Mouse (Mus musculus) gastrocnemius, adult 2 months (tissue): ENCODE results near the gene H2-DMa. TPM values are rescaled to one million over a fixed set of nuclear protein-coding genes. Genes with fewer than 3 reads are reported as not detected.
A peak's percentile ranks its signal among the peaks of the same experiment; 100 is the strongest.

Experiments used
- DNase-seq: peaks from one replicate; pipeline ENCODE4 v3.0.0; 2022
- H3K27ac ChIP-seq: fragments of 200-600 bp; 2 replicates; pipeline ENCODE4 v1.8.1; 2022; ENCODE audit warnings: mild to moderate bottlenecking
- H3K4me3 ChIP-seq: fragments of 200-600 bp; 2 replicates; pipeline ENCODE4 v1.8.1; 2022; ENCODE audit warnings: mild to moderate bottlenecking, moderate library complexity
- CTCF ChIP-seq: fragments of 200-600 bp; IDR thresholded peaks from 2 replicates; pipeline ENCODE4 v1.8.1; 2022; ENCODE audit warnings: antibody characterized with exemption, mild to moderate bottlenecking, moderate library complexity
- intact Hi-C: fragments of 180-260 bp; cut with DNase I; formaldehyde crosslinking; loops from one replicate; pipeline ENCODE4 v1.15.1; 2025
- total RNA-seq, 2 experiments: library from RNA; stranded (reverse); gene quantifications; 2 replicates each; pipeline ENCODE4 v1.2.3; 2021

Gene H2-DMa
- total RNA-seq, 2 experiments from 2014 or later: 3.0 to 3.1 TPM

GRCm38 (mm10) chr17:34107109-34107867 is 12.1 kb upstream of the H2-DMa start:
- intact Hi-C loops: loop anchor here (5.0 to 10.0 kb wide), 2 partner anchors 70 to 128 kb away; partner anchors contain the start of genes Col11a2 and H2-Ob
- no peak for TF ChIP-seq CTCF
- no peak for DNase-seq
- Histone ChIP-seq H3K27ac (no peak overlapping the region), H3K4me3 (no peak overlapping the region)

GRCm38 (mm10) chr17:34108460-34108859 is 10.9 kb upstream of the H2-DMa start:
- H3K27ac ChIP-seq: no peak overlapping the region
- no peak for DNase-seq
- no peak overlapping the region for H3K4me3 ChIP-seq
- no peak for TF ChIP-seq CTCF
- intact Hi-C loops: loop anchor here (5.0 to 10.0 kb wide), 2 partner anchors 71 to 126 kb away; partner anchors contain the start of genes Col11a2 and H2-Ob

GRCm38 (mm10) chr17:34109038-34109805 is 10.1 kb upstream of the H2-DMa start:
- 0 out of 2 replicates have a peak overlapping the region, but pooled peaks have one; percentile 5 for H3K27ac ChIP-seq
- intact Hi-C loops: loop anchor here (5.0 to 10.0 kb wide), 2 partner anchors 72 to 126 kb away; partner anchors contain the start of genes Col11a2 and H2-Ob
- no peak overlapping the region for H3K4me3 ChIP-seq
- peak; percentile 38; the same call in 1 of the 2 replicates for TF ChIP-seq CTCF
- DNase-seq: no peak

- TF ChIP-seq CTCF: no peak
- Histone ChIP-seq H3K4me3 (no peak overlapping the region), H3K27ac (0 out of 2 replicates have a peak overlapping the region, but pooled peaks have one; percentile 5)
- intact Hi-C loops: loop anchor here (5.0 to 10.0 kb wide), 2 partner anchors 72 to 125 kb away; partner anchors contain the start of genes Col11a2 and H2-Ob
- no peak for DNase-seq
These were observed 9.5 kb upstream of the H2-DMa start for GRCm38 (mm10) chr17:34109806-34110195.

- H3K27ac ChIP-seq: peak overlapping the region; percentile 20; the same call in 1 of the 2 replicates
- intact Hi-C loops: no loop called here
These were observed 9.0 kb upstream of the H2-DMa start for GRCm38 (mm10) chr17:34110309-34110708.

GRCm38 (mm10) chr17:34114114-34114513 is 5.2 kb upstream of the H2-DMa start:
- Histone ChIP-seq H3K4me3 (no peak overlapping the region), H3K27ac (no peak overlapping the region)
- TF ChIP-seq CTCF: no peak
- intact Hi-C loops: no loop called here
- no peak for DNase-seq

More at GRCm38 (mm10) chr17:34110309-34110708, 9.0 kb upstream of the H2-DMa start:
- no peak overlapping the region for H3K4me3 ChIP-seq
- no peak for DNase-seq
- no peak for TF ChIP-seq CTCF

- intact Hi-C loops: no loop called here
- H3K27ac ChIP-seq: peak overlapping the region; percentile 99
- TF ChIP-seq CTCF: no peak
- peak overlapping the region; percentile 81 for H3K4me3 ChIP-seq
- no peak for DNase-seq
These were observed 2.5 kb upstream of the H2-DMa start for GRCm38 (mm10) chr17:34116736-34117370.

- H3K4me3 ChIP-seq: peak overlapping the region; percentile 81
- peak overlapping the region; percentile 99 for H3K27ac ChIP-seq
- TF ChIP-seq CTCF: no peak
- intact Hi-C loops: no loop called here
- DNase-seq: no peak
These were observed 1.8 kb upstream of the H2-DMa start for GRCm38 (mm10) chr17:34117421-34118112.

- H3K27ac ChIP-seq: peak overlapping the region; percentile 99
These were observed 1.0 kb upstream of the H2-DMa start for GRCm38 (mm10) chr17:34118113-34118872.

GRCm38 (mm10) chr17:34118873-34119248 is 480 bp upstream of the H2-DMa start:
- TF ChIP-seq CTCF: no peak
- intact Hi-C loops: no loop called here
- no peak for DNase-seq

More at GRCm38 (mm10) chr17:34118113-34118872, 1.0 kb upstream of the H2-DMa start:
- intact Hi-C loops: no loop called here
- no peak for DNase-seq
- peak overlapping the region; percentile 81 for H3K4me3 ChIP-seq
- no peak for TF ChIP-seq CTCF

GRCm38 (mm10) chr17:34120180-34120723 is 911 bp downstream of the H2-DMa start:
- Histone ChIP-seq H3K27ac (peak overlapping the region; percentile 99), H3K4me3 (peak overlapping the region; percentile 81)
- DNase-seq: peak; percentile 96
- intact Hi-C loops: loop anchor here (5.0 kb wide), 1 partner anchor 88 kb away; the partner anchor contains the start of genes Rxrb and Slc39a7
- no peak for TF ChIP-seq CTCF

More at GRCm38 (mm10) chr17:34118873-34119248, 480 bp upstream of the H2-DMa start:
- Histone ChIP-seq H3K27ac (peak overlapping the region; percentile 99), H3K4me3 (peak overlapping the region; percentile 81)
